Mouse (Mus musculus): Measurements from ENCODE around the gene Clpp.

DNA sequence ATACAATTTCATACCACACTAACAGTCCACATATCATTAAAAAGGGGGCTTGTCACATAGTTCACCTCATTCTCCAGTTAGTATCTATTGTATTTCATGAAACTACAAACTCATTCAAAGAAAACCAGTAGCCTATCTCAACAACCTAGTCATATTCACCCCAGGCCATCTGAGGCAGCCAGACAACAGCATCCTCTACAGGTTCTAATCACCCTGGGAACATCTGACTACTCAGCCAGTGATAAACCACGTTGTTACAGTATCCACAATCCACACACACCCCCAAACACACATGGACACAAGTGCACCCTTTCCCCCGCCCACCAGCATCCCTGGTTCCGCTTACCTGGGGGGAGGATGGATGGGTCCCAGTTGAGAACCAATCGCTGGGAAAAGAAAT, 37.4 kb downstream of the Clpp start:
- TF ChIP-seq POLR2A (IDR thresholded peaks at IDR 0.05; ENCODE audit: low read depth, low read length) = no peak
- TF ChIP-seq CTCF (IDR thresholded peaks at IDR 0.05; ENCODE audit: extremely low read depth, insufficient read length, insufficient replicate concordance, low read depth, low read length) = no peak
